Mouse (Mus musculus) heart, embryonic 11.5 days (tissue): Measurements from ENCODE around the gene Nkx2-9. TPM values are rescaled to one million over a fixed set of nuclear protein-coding genes. Genes with fewer than 3 reads are reported as not detected.

Experiments used
- ATAC-seq: fragments of 200-750 bp; cut with Nextera tagmentation; replicated peaks from 2 replicates; pipeline ENCODE4 v1.8.0; 2017; ENCODE audit warnings: moderate library complexity; ENCODE audit not compliant: insufficient number of reproducible peaks, low FRiP score, low TSS enrichment
- H3K27ac ChIP-seq: fragments of 300-500 bp; sonication (generic); 2 replicates; pipeline ENCODE4 v1.5.1; 2014; ENCODE audit warnings: mild to moderate bottlenecking, low read depth, low read length
- H3K27me3 ChIP-seq: fragments of 300-500 bp; sonication (generic); 2 replicates; pipeline ENCODE4 v1.6.1; 2014; ENCODE audit warnings: mild to moderate bottlenecking, low read length, mixed read lengths; ENCODE audit not compliant: control insufficient read depth, insufficient read depth
- H3K36me3 ChIP-seq: fragments of 300-500 bp; sonication (generic); 2 replicates; pipeline ENCODE4 v1.6.1; 2014; ENCODE audit warnings: mild to moderate bottlenecking, low read length, moderate library complexity, mixed read lengths; ENCODE audit not compliant: control insufficient read depth, insufficient read depth
- H3K4me1 ChIP-seq: fragments of 300-500 bp; sonication (generic); 2 replicates; pipeline ENCODE4 v1.6.1; 2014; ENCODE audit warnings: low read length; ENCODE audit not compliant: control insufficient read depth, insufficient read depth
- H3K4me2 ChIP-seq: fragments of 300-500 bp; sonication (generic); 2 replicates; pipeline ENCODE4 v1.6.1; 2014; ENCODE audit warnings: mild to moderate bottlenecking, moderate library complexity
- H3K4me3 ChIP-seq: fragments of 300-500 bp; sonication (generic); 2 replicates; pipeline ENCODE4 v1.5.1; 2014; ENCODE audit warnings: low read depth, low read length
- H3K9ac ChIP-seq: fragments of 300-500 bp; sonication (generic); 2 replicates; pipeline ENCODE4 v1.6.1; 2014; ENCODE audit warnings: mild to moderate bottlenecking, low read depth, low read length, moderate library complexity
- H3K9me3 ChIP-seq: fragments of 300-500 bp; sonication (generic); replicated peaks from 2 replicates; pipeline ENCODE4 v1.6.1; 2016; ENCODE audit warnings: low read length; ENCODE audit not compliant: control insufficient read depth
- WGBS: fragments of 180-500 bp; shearing (Covaris S2); extraction: QIAGEN DNeasy Blood & Tissue Kit; methylation state at CpG from one replicate; pipeline ENCODE4 v1.1.7; 2014; ENCODE audit not compliant: insufficient replicate concordance; 5-methylcytosine and 5-hydroxymethylcytosine counted together
- polyA plus RNA-seq: library from polyadenylated mRNA; unstranded; fragments of >200 nt; fragmentation: Nextera tagmentation; extraction: Ambion mirVana; gene quantifications from 2 replicates; pipeline ENCODE4 v1.2.1, GENCODE M21; 2014

Nkx2-9 gene
- polyA plus RNA-seq: 0.24 TPM in 1 of 2 replicates, not detected in the other

DNA sequence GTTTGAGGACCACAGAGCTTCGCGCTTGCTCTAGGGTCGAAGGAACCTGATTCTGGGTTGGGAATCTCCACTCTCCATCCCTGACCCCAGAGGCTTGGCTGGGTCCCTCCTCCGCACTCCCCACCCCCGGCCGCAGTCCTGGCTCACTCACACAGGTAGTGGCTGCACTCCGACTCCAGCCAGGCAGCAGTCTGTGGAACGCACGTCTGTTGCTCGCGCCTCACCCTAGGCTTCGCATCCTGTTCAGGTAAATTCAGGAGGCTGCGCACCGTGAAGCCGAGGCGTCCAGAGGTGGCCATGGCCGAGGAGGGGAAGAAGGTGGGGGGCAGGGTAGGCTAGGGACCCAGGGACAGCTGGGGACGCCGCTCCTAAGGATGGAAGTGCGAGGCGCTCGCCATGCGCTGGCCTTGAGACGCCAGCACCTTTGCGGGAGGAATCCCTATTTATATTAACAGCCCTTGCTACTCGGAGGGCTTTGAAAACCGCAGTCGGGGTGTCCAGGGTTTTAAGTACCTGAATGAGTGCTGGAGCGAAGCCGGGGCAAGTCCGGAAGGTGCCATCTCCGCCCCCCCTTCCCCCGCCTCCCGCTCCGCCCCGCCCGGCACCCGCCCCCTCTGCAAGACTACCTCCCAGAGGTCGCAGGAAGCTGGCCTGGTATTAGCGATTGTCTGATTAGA lies at the start of gene Nkx2-9:
Gene Nkx2-9 (minus strand): TSS at position 524 of the 677 bp plus-strand sequence.
- H3K4me2 ChIP-seq: peak within 1 kb of the TSS; percentile 74
- no peaks in the 10 kb centered on the region for H3K36me3 ChIP-seq
- H3K4me1 ChIP-seq: 0 out of 2 replicates have a peak, but pooled peaks cover 14% of the 10 kb centered on the region
- H3K9ac ChIP-seq: no peak within 1 kb of the TSS
- H3K4me3 ChIP-seq: peak within 1 kb of the TSS; percentile 43
- under 1% methylated on average over 40 of the region's 40 CpGs for WGBS
- H3K9me3 ChIP-seq: no peaks in the 10 kb centered on the region
- ATAC-seq: no peak
- H3K27me3 ChIP-seq: peaks cover 84% of the 10 kb centered on the region
- no peak within 1 kb of the TSS for H3K27ac ChIP-seq

DNA sequence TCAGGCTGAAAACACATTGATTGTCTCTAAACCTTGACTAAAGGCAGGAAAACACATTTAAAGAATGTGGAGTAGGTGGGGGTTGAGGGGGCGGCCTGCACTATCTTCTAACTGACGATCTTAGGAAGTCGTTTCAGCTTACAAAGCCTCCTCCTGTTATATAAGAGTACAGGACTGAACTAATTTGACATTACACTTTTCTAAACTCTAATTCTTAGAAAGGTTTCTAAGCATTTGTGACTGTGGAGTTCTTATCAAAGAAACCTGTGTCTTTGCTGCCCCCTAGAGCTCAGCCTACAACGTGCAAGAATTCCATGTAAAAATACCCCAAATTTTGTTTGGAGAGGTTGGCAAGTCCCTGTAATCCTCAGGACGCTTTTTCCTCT lies 24.1 kb upstream of the Nkx2-9 start:
- no peak overlapping the region for H3K27ac ChIP-seq
- no peaks in the 10 kb centered on the region for H3K36me3 ChIP-seq
- H3K9ac ChIP-seq: no peak overlapping the region
- peak overlapping the region; percentile 50 for H3K4me2 ChIP-seq
- no peaks in the 10 kb centered on the region for H3K9me3 ChIP-seq
- no peaks in the 10 kb centered on the region for H3K4me1 ChIP-seq
- peaks cover 5% of the 10 kb centered on the region; the same call in 1 of the 2 replicates for H3K27me3 ChIP-seq
- 6% methylated on average over 5 of the region's 5 CpGs for WGBS
- no peak for ATAC-seq
- no peak overlapping the region for H3K4me3 ChIP-seq

DNA sequence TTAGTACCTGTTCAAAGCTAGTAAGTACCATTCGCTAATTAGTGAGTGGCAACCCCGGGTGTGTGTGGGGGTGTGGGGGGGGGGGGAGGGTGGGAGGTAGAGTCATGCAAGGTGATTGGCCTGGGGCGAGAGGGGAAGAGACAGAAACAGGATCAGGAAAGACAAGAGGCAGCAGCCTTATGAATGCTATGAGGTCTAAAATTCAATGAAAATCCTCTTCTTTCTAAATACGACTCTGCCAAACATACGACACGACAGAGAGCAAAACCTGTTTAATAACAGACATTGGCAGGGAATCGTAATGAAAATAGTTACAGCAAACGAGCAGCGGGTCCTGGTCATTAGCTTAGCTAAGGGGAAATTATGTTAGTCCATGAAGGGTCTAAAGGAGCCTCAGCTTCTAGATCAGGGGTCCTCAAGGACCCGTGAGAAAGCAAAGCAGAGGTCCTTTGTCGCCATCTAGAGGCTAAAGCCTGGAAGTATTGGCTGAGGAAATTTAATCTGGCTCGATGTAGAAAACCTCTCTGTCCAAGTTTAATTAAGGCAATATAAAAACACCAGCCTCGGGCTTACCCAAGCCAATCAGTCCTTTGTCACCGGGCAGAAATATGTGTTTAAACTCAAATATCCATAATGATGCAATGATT lies 23.6 kb upstream of the Nkx2-9 start:
- peak overlapping the region; percentile 50 for H3K4me2 ChIP-seq
- H3K27me3 ChIP-seq: peaks cover 5% of the 10 kb centered on the region; the same call in 1 of the 2 replicates
- H3K9me3 ChIP-seq: no peaks in the 10 kb centered on the region
- H3K36me3 ChIP-seq: no peaks in the 10 kb centered on the region
- no peak overlapping the region for H3K9ac ChIP-seq
- H3K27ac ChIP-seq: no peak overlapping the region
- no peaks in the 10 kb centered on the region for H3K4me1 ChIP-seq
- H3K4me3 ChIP-seq: no peak overlapping the region
- 21% methylated on average over 14 of the region's 14 CpGs for WGBS
- ATAC-seq: no peak

DNA sequence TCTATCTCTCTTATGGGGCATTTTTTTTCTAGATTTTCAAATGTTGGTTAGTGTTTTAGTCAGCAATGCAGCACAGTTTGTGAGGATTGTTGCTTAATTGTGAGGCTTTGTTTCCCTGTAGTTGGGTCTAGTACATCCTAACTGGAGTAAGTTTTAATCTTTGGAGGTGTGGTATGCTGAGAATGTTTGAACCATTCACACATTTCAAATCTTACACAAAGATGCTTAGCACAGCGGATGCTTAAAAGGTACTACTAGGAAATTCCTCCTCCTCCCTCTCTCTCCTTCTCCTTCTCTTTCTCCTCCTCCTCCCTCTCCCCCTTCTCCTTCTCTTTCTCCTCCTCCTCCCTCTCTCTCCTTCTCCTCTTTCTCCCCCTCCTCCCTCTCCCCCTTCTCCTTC lies 3.0 kb upstream of the Nkx2-9 start:
- H3K9ac ChIP-seq: no peak overlapping the region
- H3K4me3 ChIP-seq: no peak overlapping the region
- 0 out of 2 replicates have a peak, but pooled peaks cover 14% of the 10 kb centered on the region for H3K4me1 ChIP-seq
- no peak overlapping the region for H3K4me2 ChIP-seq
- 11% methylated on average over 1 of the region's 1 CpGs for WGBS
- no peaks in the 10 kb centered on the region for H3K36me3 ChIP-seq
- no peak overlapping the region for H3K27ac ChIP-seq
- peaks cover 68% of the 10 kb centered on the region for H3K27me3 ChIP-seq
- no peaks in the 10 kb centered on the region for H3K9me3 ChIP-seq
- no peak for ATAC-seq

DNA sequence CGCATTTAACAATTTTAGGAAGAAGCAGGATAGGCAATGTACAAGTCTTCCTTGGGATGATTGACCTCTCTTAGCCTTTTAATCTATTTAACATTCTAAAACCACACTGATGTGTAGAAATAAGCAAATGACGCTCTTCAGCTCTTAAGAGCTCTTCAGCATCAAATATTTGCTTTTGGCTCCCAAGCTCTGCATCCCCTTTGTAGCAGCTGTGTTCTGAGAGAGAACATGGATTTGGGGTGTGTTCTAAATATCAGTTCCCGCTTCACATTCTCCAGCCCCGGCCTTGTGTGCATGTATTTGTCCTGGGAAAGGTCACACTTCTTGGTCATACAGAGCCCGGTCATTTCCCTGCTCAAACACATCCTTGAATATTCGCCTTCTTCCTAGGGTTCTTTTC lies 2.3 kb upstream of the Nkx2-9 start:
- Histone ChIP-seq H3K4me1 (0 out of 2 replicates have a peak, but pooled peaks cover 14% of the 10 kb centered on the region), H3K9ac (no peak overlapping the region), H3K4me3 (no peak overlapping the region), H3K36me3 (no peaks in the 10 kb centered on the region), H3K4me2 (no peak overlapping the region), H3K27ac (no peak overlapping the region), H3K9me3 (no peaks in the 10 kb centered on the region), H3K27me3 (peaks cover 75% of the 10 kb centered on the region)
- 14% methylated on average over 6 of the region's 6 CpGs for WGBS
- no peak for ATAC-seq

DNA sequence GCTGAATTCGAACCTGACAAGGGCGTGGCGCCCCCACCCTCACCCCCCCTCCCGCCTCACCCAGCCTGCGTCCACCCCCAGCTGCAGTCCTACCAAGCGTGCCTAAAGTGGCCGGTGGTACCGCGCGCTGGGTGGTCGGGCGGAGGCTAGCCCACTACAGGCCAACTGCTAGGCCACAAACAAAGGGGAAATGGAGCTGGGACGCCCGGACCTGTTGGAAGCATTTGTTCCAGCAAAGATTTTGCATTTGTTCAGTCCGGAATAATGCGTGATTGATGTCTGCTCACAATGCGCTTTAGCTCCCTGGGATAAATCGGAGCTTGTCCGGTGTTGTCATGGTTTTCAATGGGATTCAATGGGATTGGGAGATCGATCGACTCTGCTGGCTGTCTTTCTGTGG lies 1.4 kb upstream of the Nkx2-9 start:
- H3K36me3 ChIP-seq: no peaks in the 10 kb centered on the region
- H3K4me2 ChIP-seq: no peak overlapping the region; the same call in 1 of the 2 replicates
- H3K4me3 ChIP-seq: no peak overlapping the region
- H3K27ac ChIP-seq: no peak overlapping the region
- WGBS: 4% methylated on average over 21 of the region's 21 CpGs
- ATAC-seq: no peak
- H3K9me3 ChIP-seq: no peaks in the 10 kb centered on the region
- H3K4me1 ChIP-seq: 0 out of 2 replicates have a peak, but pooled peaks cover 14% of the 10 kb centered on the region
- H3K9ac ChIP-seq: no peak overlapping the region
- H3K27me3 ChIP-seq: peaks cover 80% of the 10 kb centered on the region

DNA sequence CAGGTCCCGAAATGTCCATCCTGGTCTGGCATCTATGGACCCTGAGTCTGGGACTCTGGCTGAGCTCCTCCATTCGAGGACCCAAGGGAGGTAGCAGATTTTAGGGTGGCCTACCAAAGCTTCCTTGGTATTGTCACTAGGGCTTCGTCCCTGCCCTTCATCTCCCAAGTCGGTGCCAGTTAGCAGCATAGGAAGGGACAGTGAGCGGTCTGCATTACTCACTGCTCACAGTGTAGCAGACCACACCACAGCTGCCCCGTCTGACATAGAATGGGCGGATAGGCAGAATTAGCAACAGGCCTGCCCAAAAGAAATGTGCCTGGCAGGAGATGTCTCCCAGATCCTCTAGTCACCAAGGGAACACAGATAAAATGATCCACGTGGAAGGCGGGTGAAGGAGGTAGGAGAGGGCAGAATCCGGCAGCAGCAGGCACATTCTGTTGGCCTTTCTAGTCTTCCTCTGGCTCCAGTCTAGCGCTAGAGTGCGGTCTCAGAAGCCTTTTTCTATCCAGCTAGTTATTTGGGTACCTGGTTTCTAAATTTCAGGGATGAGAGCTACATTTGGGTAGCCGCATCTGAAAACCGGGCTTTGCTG lies 929 bp upstream of the Nkx2-9 start:
- WGBS: 4% methylated on average over 14 of the region's 14 CpGs
- no peak for ATAC-seq

DNA sequence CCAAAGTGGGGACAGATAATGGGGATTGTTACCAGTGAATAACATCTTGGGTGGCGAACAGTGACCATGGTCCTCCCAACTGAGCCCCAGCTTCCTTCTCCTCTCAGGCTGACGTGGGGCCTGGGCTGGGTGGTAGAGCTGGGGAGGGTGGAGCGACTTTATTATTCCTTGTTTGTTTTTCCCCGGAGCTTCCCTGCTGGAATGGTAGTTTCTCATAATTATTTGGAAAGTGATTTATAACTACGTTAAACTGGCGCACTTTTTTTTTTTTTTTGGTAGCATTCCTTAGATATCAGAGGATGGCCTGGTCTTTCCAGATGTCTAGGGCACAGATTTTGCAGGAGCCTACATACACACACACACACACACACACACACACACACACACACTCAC lies 350 bp upstream of the Nkx2-9 start:
- ATAC-seq: no peak
- Histone ChIP-seq H3K27ac (no peak overlapping the region), H3K27me3 (peaks cover 86% of the 10 kb centered on the region), H3K4me1 (0 out of 2 replicates have a peak, but pooled peaks cover 14% of the 10 kb centered on the region), H3K36me3 (no peaks in the 10 kb centered on the region), H3K9ac (no peak overlapping the region), H3K4me3 (peak overlapping the region; percentile 43), H3K9me3 (no peaks in the 10 kb centered on the region), H3K4me2 (peak overlapping the region; percentile 74)
- WGBS: 1% methylated on average over 6 of the region's 6 CpGs

More for the DNA sequence above, 929 bp upstream of the Nkx2-9 start:
- Histone ChIP-seq H3K27me3 (peaks cover 82% of the 10 kb centered on the region), H3K27ac (no peak overlapping the region), H3K9ac (no peak overlapping the region), H3K4me2 (no peak overlapping the region; the same call in 1 of the 2 replicates), H3K4me3 (peak overlapping the region; percentile 17; the same call in 1 of the 2 replicates), H3K4me1 (0 out of 2 replicates have a peak, but pooled peaks cover 14% of the 10 kb centered on the region), H3K36me3 (no peaks in the 10 kb centered on the region), H3K9me3 (no peaks in the 10 kb centered on the region)
